Mouse (Mus musculus) liver, adult 2 months (tissue): ENCODE measurements around the gene Mmp17. TPM values are rescaled to one million over a fixed set of nuclear protein-coding genes. Genes with fewer than 3 reads are reported as not detected.
A peak's percentile ranks its signal among the peaks of the same experiment; 100 is the strongest.

ENCODE experiments used
- DNase-seq: peaks from one replicate; pipeline ENCODE4 v3.0.0-alpha.2; 2011; ENCODE audit warnings: low read depth, low spot score; ENCODE audit errors: extremely low read depth
- H3K27ac ChIP-seq: fragments of 200-500 bp; replicated peaks from 2 replicates; pipeline ENCODE4 v1.5.1; 2012; ENCODE audit warnings: low read depth, mild to moderate bottlenecking, control low read depth, inconsistent platforms, low read length; ENCODE audit not compliant: insufficient read depth
- H3K27me3 ChIP-seq: fragments of 200-500 bp; 2 replicates; pipeline ENCODE4 v1.6.1; 2012; ENCODE audit warnings: mild to moderate bottlenecking, moderate library complexity, low read length, inconsistent platforms; ENCODE audit not compliant: control insufficient read depth, insufficient read depth
- H3K36me3 ChIP-seq: fragments of 200-500 bp; 2 replicates; pipeline ENCODE4 v1.6.1; 2012; ENCODE audit warnings: low read length, inconsistent platforms; ENCODE audit not compliant: control insufficient read depth, insufficient read depth
- H3K4me1 ChIP-seq: fragments of 200-500 bp; 2 replicates; pipeline ENCODE4 v1.6.1; 2011; ENCODE audit warnings: low read length; ENCODE audit not compliant: control insufficient read depth, insufficient read depth
- H3K4me3 ChIP-seq: fragments of 200-500 bp; 2 replicates; pipeline ENCODE4 v1.5.1; 2011; ENCODE audit warnings: low read depth, mild to moderate bottlenecking, control low read depth, low read length, moderate library complexity; ENCODE audit not compliant: insufficient read depth
- H3K79me2 ChIP-seq: fragments of 200-500 bp; 2 replicates; pipeline ENCODE4 v1.6.1; 2012; ENCODE audit warnings: inconsistent platforms, mild to moderate bottlenecking, low read length, moderate library complexity; ENCODE audit not compliant: control insufficient read depth, insufficient read depth
- H3K9ac ChIP-seq: fragments of 200-500 bp; 2 replicates; pipeline ENCODE4 v1.6.1; 2012; ENCODE audit warnings: low read depth, mild to moderate bottlenecking, control low read depth, inconsistent platforms, low read length
- CTCF ChIP-seq: fragments of 200-500 bp; IDR thresholded peaks from 2 replicates; pipeline ENCODE4 v1.5.1; 2011; ENCODE audit warnings: low read depth, low read length, control low read depth
- POLR2A ChIP-seq: fragments of 200-500 bp; IDR thresholded peaks from 2 replicates; pipeline ENCODE4 v1.6.1; 2011; ENCODE audit warnings: low read length, control low read depth; ENCODE audit not compliant: insufficient read depth; ENCODE audit errors: extremely low read depth
- WGBS: fragments of 180-500 bp; shearing (Covaris S2); methylation state at CpG from one replicate; pipeline ENCODE4 v1.1.7; 2018; 5-methylcytosine and 5-hydroxymethylcytosine counted together
- polyA plus RNA-seq: library from polyadenylated mRNA; depleted of rRNA; stranded (reverse); fragments of >200 nt; gene quantifications from 2 replicates; pipeline ENCODE4 v1.2.3, GENCODE M21; 2012
- total RNA-seq: library from RNA; depleted of rRNA; stranded (reverse); fragments of >200 nt; gene quantifications from 2 replicates; pipeline ENCODE4 v1.2.3, GENCODE M21; 2014

Mmp17 gene
- total and polyA plus RNA-seq, 2 experiments, result 0.09 to 0.31 TPM

- H3K27ac ChIP-seq, result no peak overlapping the region
- H3K9ac ChIP-seq, result no peak overlapping the region
- DNase-seq, result no peak
- H3K4me1 ChIP-seq, result peaks cover 3% of the 10 kb centered on the region; the same call in 1 of the 2 replicates
- H3K4me3 ChIP-seq, result no peak overlapping the region
- H3K27me3 ChIP-seq, result 0 out of 2 replicates have a peak, but pooled peaks cover 4% of the 10 kb centered on the region
- no peaks in the 10 kb centered on the region for H3K36me3 ChIP-seq
- no peaks in the 10 kb centered on the region for H3K79me2 ChIP-seq
- 72% methylated on average over 13 of the region's 13 CpGs for WGBS
- TF ChIP-seq POLR2A, result no peak
- no peak for TF ChIP-seq CTCF
Measured at GRCm38 (mm10) chr5:129586471-129586870, 2.5 kb downstream of the Mmp17 start.

- H3K4me3 ChIP-seq, result no peak overlapping the region
Measured at GRCm38 (mm10) chr5:129590915-129591314, 6.9 kb downstream of the Mmp17 start.

GRCm38 (mm10) chr5:129594116-129595114 is 10.4 kb downstream of the Mmp17 start:
- H3K27ac ChIP-seq, result no peak overlapping the region
- no peaks in the 10 kb centered on the region for H3K4me1 ChIP-seq
- no peaks in the 10 kb centered on the region for H3K36me3 ChIP-seq
- 33% methylated on average over 19 of the region's 19 CpGs for WGBS
- H3K9ac ChIP-seq, result no peak overlapping the region
- H3K4me3 ChIP-seq, result no peak overlapping the region
- H3K27me3 ChIP-seq, result no peaks in the 10 kb centered on the region
- TF ChIP-seq CTCF (peak; percentile 99), POLR2A (no peak)
- DNase-seq, result peak; percentile 41
- no peaks in the 10 kb centered on the region for H3K79me2 ChIP-seq

More at GRCm38 (mm10) chr5:129590915-129591314, 6.9 kb downstream of the Mmp17 start:
- TF ChIP-seq CTCF, result no peak
- TF ChIP-seq POLR2A, result no peak
- no peaks in the 10 kb centered on the region for H3K27me3 ChIP-seq
- no peak for DNase-seq
- H3K9ac ChIP-seq, result no peak overlapping the region
- peaks cover under 1% of the 10 kb centered on the region; the same call in 1 of the 2 replicates for H3K4me1 ChIP-seq
- no peaks in the 10 kb centered on the region for H3K79me2 ChIP-seq
- H3K27ac ChIP-seq, result no peak overlapping the region
- no peaks in the 10 kb centered on the region for H3K36me3 ChIP-seq
- WGBS, result 25% methylated on average over 11 of the region's 11 CpGs

- Histone ChIP-seq H3K27me3 (no peaks in the 10 kb centered on the region), H3K4me3 (no peak overlapping the region), H3K27ac (no peak overlapping the region), H3K36me3 (no peaks in the 10 kb centered on the region), H3K4me1 (no peaks in the 10 kb centered on the region), H3K79me2 (no peaks in the 10 kb centered on the region), H3K9ac (no peak overlapping the region)
- TF ChIP-seq CTCF, result peak; percentile 42
- no peak for TF ChIP-seq POLR2A
- no peak for DNase-seq
- 43% methylated on average over 16 of the region's 16 CpGs for WGBS
Measured at GRCm38 (mm10) chr5:129602071-129602487, 18.1 kb downstream of the Mmp17 start.

GRCm38 (mm10) chr5:129607476-129607875 is 23.5 kb downstream of the Mmp17 start:
- no peaks in the 10 kb centered on the region for H3K79me2 ChIP-seq
- no peaks in the 10 kb centered on the region for H3K27me3 ChIP-seq
- no peaks in the 10 kb centered on the region for H3K4me1 ChIP-seq
- no peak overlapping the region for H3K4me3 ChIP-seq
- no peak overlapping the region for H3K27ac ChIP-seq
- DNase-seq, result no peak
- no peaks in the 10 kb centered on the region for H3K36me3 ChIP-seq
- WGBS, result 77% methylated on average over 8 of the region's 8 CpGs
- no peak overlapping the region for H3K9ac ChIP-seq
- TF ChIP-seq CTCF (no peak), POLR2A (no peak)
